Mouse (Mus musculus) brain, embryonic 14.5 days (tissue): ENCODE measurements around the gene Fscn2.

Source experiments
- CTCF ChIP-seq: fragments of 200-500 bp; IDR thresholded peaks from 2 replicates; pipeline ENCODE4 v1.5.1; 2012; ENCODE audit warnings: inconsistent platforms, mild to moderate bottlenecking, moderate library complexity, borderline replicate concordance; ENCODE audit not compliant: insufficient read depth, insufficient read length; ENCODE audit errors: extremely low read depth
- POLR2A ChIP-seq: fragments of 200-500 bp; IDR thresholded peaks from 2 replicates; pipeline ENCODE4 v1.6.1; 2012; ENCODE audit warnings: mild to moderate bottlenecking, inconsistent platforms, borderline replicate concordance; ENCODE audit not compliant: poor library complexity, insufficient read depth, insufficient read length, severe bottlenecking; ENCODE audit errors: extremely low read depth

GRCm38 (mm10) chr11:120362891-120363290 lies 1.6 kb downstream of the Fscn2 start:
- TF ChIP-seq CTCF (no peak), POLR2A (no peak)
